Mouse (Mus musculus): ENCODE data around the gene Ccdc142. TPM values are rescaled to one million over a fixed set of nuclear protein-coding genes. Genes with fewer than 3 reads are reported as not detected.

Ccdc142 gene
- total RNA-seq, 1 experiment, result 4.6 TPM

- in situ Hi-C loops (cut with MboI; ENCODE audit: low sequenced_read_pairs in 2 of 2, unreplicated experiment in 2 of 2), result no loop called here
- no peak for DNase-seq (ENCODE audit: low read depth, low spot score)
- TF ChIP-seq CHD2 (IDR thresholded peaks at IDR 0.05; ENCODE audit: low read depth, low read length), result no peak
- no peak for TF ChIP-seq ZNF384 (IDR thresholded peaks at IDR 0.05; ENCODE audit: low read depth, low read length)
- no peak for TF ChIP-seq HCFC1 (IDR thresholded peaks at IDR 0.05; ENCODE audit: borderline replicate concordance, insufficient read depth, low read length)
- TF ChIP-seq ZC3H11A (IDR thresholded peaks at IDR 0.05; ENCODE audit: borderline replicate concordance, low read depth, low read length), result no peak
- no peak for TF ChIP-seq MAFK (IDR thresholded peaks at IDR 0.05; ENCODE audit: insufficient read depth, low read depth, low read length)
- Histone ChIP-seq H3K27ac (ENCODE audit: insufficient read depth, low read depth, low read length, poor library complexity, severe bottlenecking) (no peak overlapping the region), H3K4me1 (ENCODE audit: control insufficient read depth in 2 of 2, insufficient read depth in 2 of 2, low read length in 2 of 2, poor library complexity in 1 of 2) (0 out of 4 replicates have a peak, but pooled peaks cover 0 to 3% of the 10 kb centered on the region in 2 experiments), H3K36me3 (ENCODE audit: control insufficient read depth, insufficient read depth, low read length, poor library complexity, severe bottlenecking) (no peaks in the 10 kb centered on the region), H3K9me3 (ENCODE audit: control insufficient read depth, insufficient read depth, low read depth, low read length) (no peaks in the 10 kb centered on the region), H3K4me3 (ENCODE audit: insufficient read depth in 1 of 2, low read depth in 1 of 2, low read length in 2 of 2, poor library complexity in 1 of 2, severe bottlenecking in 1 of 2) (no peak overlapping the region), H3K9ac (ENCODE audit: insufficient read depth, low read depth, low read length, poor library complexity, severe bottlenecking) (no peak overlapping the region)
Measured at GRCm38 (mm10) chr6:83104158-83104557, 2.8 kb downstream of the Ccdc142 start.

GRCm38 (mm10) chr6:83107566-83108400 is 6.4 kb downstream of the Ccdc142 start:
- Histone ChIP-seq H3K36me3 (ENCODE audit: control insufficient read depth, insufficient read depth, low read length, poor library complexity, severe bottlenecking) (no peaks in the 10 kb centered on the region), H3K4me1 (ENCODE audit: control insufficient read depth in 2 of 2, insufficient read depth in 2 of 2, low read length in 2 of 2, poor library complexity in 1 of 2) (0 out of 4 replicates have a peak, but pooled peaks cover 0 to 3% of the 10 kb centered on the region in 2 experiments), H3K9ac (ENCODE audit: insufficient read depth, low read depth, low read length, poor library complexity, severe bottlenecking) (no peak overlapping the region; the same call in 1 of the 2 replicates), H3K27ac (ENCODE audit: insufficient read depth, low read depth, low read length, poor library complexity, severe bottlenecking) (no peak overlapping the region), H3K4me3 (ENCODE audit: insufficient read depth in 1 of 2, low read depth in 1 of 2, low read length in 2 of 2, poor library complexity in 1 of 2, severe bottlenecking in 1 of 2) (peak overlapping the region in 1 of 2 experiments; percentile 93; a peak in 2 of 4 replicates), H3K9me3 (ENCODE audit: control insufficient read depth, insufficient read depth, low read depth, low read length) (no peaks in the 10 kb centered on the region)
- peak; percentile 73 for DNase-seq (ENCODE audit: low read depth, low spot score)
- in situ Hi-C loops (cut with MboI; ENCODE audit: low sequenced_read_pairs in 2 of 2, unreplicated experiment in 2 of 2), result no loop called here
- no peak for TF ChIP-seq HCFC1 (IDR thresholded peaks at IDR 0.05; ENCODE audit: borderline replicate concordance, insufficient read depth, low read length)
- TF ChIP-seq MAFK (IDR thresholded peaks at IDR 0.05; ENCODE audit: insufficient read depth, low read depth, low read length), result no peak
- TF ChIP-seq ZNF384 (IDR thresholded peaks at IDR 0.05; ENCODE audit: low read depth, low read length), result no peak
- no peak for TF ChIP-seq CHD2 (IDR thresholded peaks at IDR 0.05; ENCODE audit: low read depth, low read length)
- no peak for TF ChIP-seq ZC3H11A (IDR thresholded peaks at IDR 0.05; ENCODE audit: borderline replicate concordance, low read depth, low read length)

GRCm38 (mm10) chr6:83108762-83109668 is 7.6 kb downstream of the Ccdc142 start, which contains the start of gene Mrpl53:
Gene Mrpl53 (plus strand): TSS chr6:83109040.
- no peaks in the 10 kb centered on the region for H3K36me3 ChIP-seq (ENCODE audit: control insufficient read depth, insufficient read depth, low read length, poor library complexity, severe bottlenecking)
- H3K9ac ChIP-seq (ENCODE audit: insufficient read depth, low read depth, low read length, poor library complexity, severe bottlenecking), result peak within 1 kb of the TSS; percentile 81
- DNase-seq (ENCODE audit: low read depth, low spot score), result no peak
- TF ChIP-seq ZNF384 (IDR thresholded peaks at IDR 0.05; ENCODE audit: low read depth, low read length) (no peak), ZC3H11A (IDR thresholded peaks at IDR 0.05; ENCODE audit: borderline replicate concordance, low read depth, low read length) (no peak), HCFC1 (IDR thresholded peaks at IDR 0.05; ENCODE audit: borderline replicate concordance, insufficient read depth, low read length) (peak; percentile 80), CHD2 (IDR thresholded peaks at IDR 0.05; ENCODE audit: low read depth, low read length) (peak; percentile 74), MAFK (IDR thresholded peaks at IDR 0.05; ENCODE audit: insufficient read depth, low read depth, low read length) (no peak)
- H3K4me1 ChIP-seq (ENCODE audit: control insufficient read depth in 2 of 2, insufficient read depth in 2 of 2, low read length in 2 of 2, poor library complexity in 1 of 2), result 0 out of 4 replicates have a peak, but pooled peaks cover 0 to 3% of the 10 kb centered on the region in 2 experiments
- no peaks in the 10 kb centered on the region for H3K9me3 ChIP-seq (ENCODE audit: control insufficient read depth, insufficient read depth, low read depth, low read length)
- peak within 1 kb of the TSS; percentile 68 to 93 for H3K4me3 ChIP-seq (ENCODE audit: insufficient read depth in 1 of 2, low read depth in 1 of 2, low read length in 2 of 2, poor library complexity in 1 of 2, severe bottlenecking in 1 of 2)
- in situ Hi-C loops (cut with MboI; ENCODE audit: low sequenced_read_pairs in 2 of 2, unreplicated experiment in 2 of 2), result no loop called here
- H3K27ac ChIP-seq (ENCODE audit: insufficient read depth, low read depth, low read length, poor library complexity, severe bottlenecking), result no peak within 1 kb of the TSS

- no peaks in the 10 kb centered on the region for H3K36me3 ChIP-seq (ENCODE audit: control insufficient read depth, insufficient read depth, low read length, poor library complexity, severe bottlenecking)
Measured at GRCm38 (mm10) chr6:83111510-83112136, 10.2 kb downstream of the Ccdc142 start.

More at GRCm38 (mm10) chr6:83111510-83112136, 10.2 kb downstream of the Ccdc142 start:
- no peaks in the 10 kb centered on the region for H3K9me3 ChIP-seq (ENCODE audit: control insufficient read depth, insufficient read depth, low read depth, low read length)
- H3K9ac ChIP-seq (ENCODE audit: insufficient read depth, low read depth, low read length, poor library complexity, severe bottlenecking), result no peak overlapping the region
- DNase-seq (ENCODE audit: low read depth, low spot score), result no peak
- no peak overlapping the region for H3K4me3 ChIP-seq (ENCODE audit: insufficient read depth in 1 of 2, low read depth in 1 of 2, low read length in 2 of 2, poor library complexity in 1 of 2, severe bottlenecking in 1 of 2)
- no peak overlapping the region for H3K27ac ChIP-seq (ENCODE audit: insufficient read depth, low read depth, low read length, poor library complexity, severe bottlenecking)
- in situ Hi-C loops (cut with MboI; ENCODE audit: low sequenced_read_pairs in 2 of 2, unreplicated experiment in 2 of 2), result no loop called here
- H3K4me1 ChIP-seq (ENCODE audit: control insufficient read depth in 2 of 2, insufficient read depth in 2 of 2, low read length in 2 of 2, poor library complexity in 1 of 2), result peaks cover 0 to 5% of the 10 kb centered on the region in 2 experiments; a peak in 2 of 4 replicates
- TF ChIP-seq CHD2 (IDR thresholded peaks at IDR 0.05; ENCODE audit: low read depth, low read length) (no peak), ZC3H11A (IDR thresholded peaks at IDR 0.05; ENCODE audit: borderline replicate concordance, low read depth, low read length) (no peak), HCFC1 (IDR thresholded peaks at IDR 0.05; ENCODE audit: borderline replicate concordance, insufficient read depth, low read length) (no peak), MAFK (IDR thresholded peaks at IDR 0.05; ENCODE audit: insufficient read depth, low read depth, low read length) (no peak), ZNF384 (IDR thresholded peaks at IDR 0.05; ENCODE audit: low read depth, low read length) (no peak)
